Mouse (Mus musculus) NIH3T3 (cell line): Measurements from ENCODE around the gene Cd28.

Source experiments
- DNase-seq: peaks from one replicate; pipeline ENCODE4 v3.0.0-alpha.2; 2012; ENCODE audit warnings: low read depth

Gene Cd28

GRCm38 (mm10) chr1:60716567-60716966 lies at the start of gene Cd28:
Gene Cd28, plus strand, starts transcription at chr1:60716800.
- DNase-seq: no peak

DNA sequence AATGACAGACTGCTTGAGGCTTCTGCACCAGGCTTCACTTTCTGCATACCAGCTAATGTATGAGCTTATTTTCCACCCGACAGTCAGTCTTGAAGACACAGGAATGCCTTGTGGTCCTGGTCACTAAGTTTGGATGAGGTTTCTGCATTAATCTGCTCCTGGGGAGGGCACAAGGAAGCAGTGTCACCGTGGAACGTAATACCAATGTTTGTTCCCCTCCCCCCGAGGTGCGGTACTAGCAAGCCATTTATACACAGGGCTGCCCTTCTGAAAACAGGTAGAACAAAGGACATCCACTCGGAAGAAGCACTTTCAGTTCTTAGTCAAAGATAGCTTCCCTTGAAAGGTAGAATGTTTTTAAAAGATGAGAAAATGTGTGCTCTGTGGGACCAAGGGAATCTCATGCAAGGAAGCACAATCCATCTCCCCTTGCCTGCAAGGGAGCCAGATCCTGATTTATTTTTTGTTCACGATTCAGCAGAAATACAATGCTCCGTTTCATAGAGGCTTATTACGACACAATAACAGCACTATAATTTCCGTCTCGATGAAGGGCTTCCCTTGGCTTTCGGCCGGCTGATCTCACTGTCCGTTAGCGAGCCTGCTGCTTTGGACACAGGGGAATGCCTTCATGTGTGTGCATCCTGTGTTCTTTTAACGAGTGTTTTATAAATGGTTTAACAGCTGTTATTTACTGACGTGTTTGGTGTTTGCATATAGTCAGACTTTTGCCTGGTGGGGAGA lies 48.6 kb upstream of the Cd28 start:
- no peak for DNase-seq

- no peak for DNase-seq
Observed at GRCm38 (mm10) chr1:60669048-60669447, 47.6 kb upstream of the Cd28 start.

DNA sequence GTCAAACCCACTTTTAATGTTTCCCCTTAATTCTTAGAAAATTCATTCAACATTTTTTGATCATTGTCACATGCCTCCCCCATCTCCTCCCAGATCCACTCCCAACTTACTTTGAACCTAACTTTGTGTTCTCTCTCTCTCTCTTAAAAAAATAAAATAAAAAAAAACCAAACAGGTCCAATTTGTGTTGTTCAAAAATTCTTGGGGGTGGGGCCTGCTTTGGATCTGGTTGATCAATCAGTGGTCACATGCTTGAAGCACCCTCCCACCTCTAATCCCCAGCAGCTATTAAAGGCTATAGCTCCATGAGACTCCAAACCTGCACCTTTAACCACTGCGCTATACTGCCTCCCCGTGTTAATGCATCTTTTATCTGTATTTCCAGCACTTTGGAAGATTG lies 46.9 kb upstream of the Cd28 start:
- no peak for DNase-seq

GRCm38 (mm10) chr1:60670172-60670571 lies 46.4 kb upstream of the Cd28 start:
- DNase-seq: no peak

- no peak for DNase-seq
Observed at GRCm38 (mm10) chr1:60683766-60684165, 32.8 kb upstream of the Cd28 start.

GRCm38 (mm10) chr1:60696115-60696895 lies 20.3 kb upstream of the Cd28 start:
- DNase-seq: no peak

- DNase-seq: no peak
Observed at GRCm38 (mm10) chr1:60702641-60703040, 14.0 kb upstream of the Cd28 start.

GRCm38 (mm10) chr1:60713238-60713637 lies 3.4 kb upstream of the Cd28 start:
- no peak for DNase-seq

- DNase-seq: no peak
Observed at GRCm38 (mm10) chr1:60715651-60716196, 876 bp upstream of the Cd28 start.

DNA sequence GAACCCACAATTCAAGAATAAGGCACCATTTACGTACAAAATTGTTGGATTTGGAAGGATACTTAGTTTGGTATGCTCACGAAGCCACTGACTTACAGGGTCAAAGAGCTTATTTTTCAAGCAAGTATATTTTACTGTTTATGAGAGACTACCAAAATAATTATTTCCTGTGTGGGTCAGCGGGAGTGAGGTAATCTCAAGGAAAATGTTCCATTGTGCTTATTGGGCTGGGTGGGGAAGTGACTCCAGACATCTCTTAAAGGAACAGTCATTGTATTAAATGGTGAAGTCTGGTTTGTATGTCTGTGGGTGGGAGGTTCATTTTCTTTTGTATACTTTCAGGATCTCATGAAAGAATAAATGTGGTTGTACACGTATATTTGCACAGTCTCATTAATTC lies 2.0 kb downstream of the Cd28 start:
- DNase-seq: no peak

DNA sequence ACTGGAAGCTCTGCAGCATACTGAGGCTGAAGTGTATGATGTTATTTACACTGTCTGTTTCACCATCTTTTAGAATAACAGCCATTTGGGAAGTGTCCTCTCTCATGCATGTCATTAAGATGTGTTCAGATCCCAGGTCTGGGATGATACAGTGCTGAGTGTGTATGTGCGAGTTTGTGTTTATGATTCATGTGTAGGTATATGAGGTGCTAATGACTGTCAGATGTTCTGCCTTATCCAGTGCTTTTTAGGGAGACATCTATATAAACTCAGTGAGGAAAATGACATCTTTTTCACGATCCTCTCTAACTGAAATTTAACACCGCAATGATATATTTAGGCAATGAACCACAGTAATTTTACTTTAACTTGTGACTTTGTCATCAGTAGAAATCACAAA lies 7.0 kb downstream of the Cd28 start:
- DNase-seq: no peak

DNA sequence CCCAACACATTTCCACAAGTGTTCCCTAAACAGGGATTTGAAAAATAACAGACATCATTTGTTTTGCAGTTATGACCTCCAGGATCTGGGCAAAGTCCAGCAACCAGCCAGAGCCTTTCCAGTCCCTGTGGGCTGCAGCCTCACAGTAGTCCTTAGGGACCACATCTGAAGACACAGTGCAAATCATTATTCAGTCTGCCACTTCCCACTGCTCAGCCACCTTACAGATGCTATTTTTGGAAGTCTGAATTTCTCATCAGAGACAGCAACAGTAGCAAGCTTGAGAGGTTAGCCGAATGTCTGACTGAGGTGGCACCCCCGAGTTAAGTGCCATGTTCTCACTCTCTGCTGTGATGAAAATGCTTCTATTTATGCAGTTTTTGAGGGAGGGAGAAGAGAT lies 15.3 kb downstream of the Cd28 start:
- DNase-seq: no peak

GRCm38 (mm10) chr1:60735072-60735907 lies 18.7 kb downstream of the Cd28 start:
- DNase-seq: no peak

GRCm38 (mm10) chr1:60735908-60736280 lies 19.3 kb downstream of the Cd28 start:
- no peak for DNase-seq

GRCm38 (mm10) chr1:60744266-60744665 lies 27.7 kb downstream of the Cd28 start:
- no peak for DNase-seq

DNA sequence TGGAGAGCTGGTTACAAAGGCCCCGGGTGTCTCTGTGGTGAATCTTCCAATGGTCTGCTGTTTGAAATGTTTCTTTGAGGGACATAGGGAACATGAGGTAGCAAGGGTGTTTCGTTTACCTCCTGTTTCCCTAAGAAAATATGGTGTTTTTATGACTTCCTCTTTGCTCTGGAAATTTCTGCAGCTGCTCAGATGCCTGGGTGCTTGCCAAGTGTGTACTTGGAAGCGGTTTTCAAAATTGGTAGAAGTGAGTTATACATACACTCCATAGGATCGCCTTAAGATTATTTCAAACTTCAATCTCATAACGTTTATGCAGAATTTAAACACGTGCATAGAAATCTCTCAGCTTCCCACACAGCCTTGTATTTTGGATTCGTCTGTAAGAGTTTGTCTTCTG lies 29.1 kb downstream of the Cd28 start:
- DNase-seq: peak; percentile 8

GRCm38 (mm10) chr1:60746153-60746552 lies 29.6 kb downstream of the Cd28 start:
- DNase-seq: no peak

GRCm38 (mm10) chr1:60746856-60747255 lies 30.3 kb downstream of the Cd28 start:
- no peak for DNase-seq

DNA sequence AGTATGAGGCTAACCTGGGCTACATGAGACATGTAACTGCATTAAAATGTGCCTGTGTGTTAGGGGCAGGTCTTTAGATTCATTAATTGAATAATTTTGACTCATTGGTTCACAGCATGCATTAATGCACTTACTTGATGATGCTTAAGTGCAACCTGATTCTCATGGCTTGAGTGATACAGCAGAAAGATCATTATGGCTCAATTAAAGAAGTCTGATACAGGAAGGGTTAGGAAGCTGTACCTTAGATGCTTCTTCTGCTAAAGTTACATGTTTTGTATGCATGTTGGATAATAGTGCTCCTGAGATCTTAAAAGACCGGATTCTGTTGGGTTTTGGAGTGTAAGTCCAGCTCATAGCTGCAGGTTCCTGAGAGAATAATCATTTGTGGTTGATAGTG lies 31.7 kb downstream of the Cd28 start:
- DNase-seq: no peak

DNA sequence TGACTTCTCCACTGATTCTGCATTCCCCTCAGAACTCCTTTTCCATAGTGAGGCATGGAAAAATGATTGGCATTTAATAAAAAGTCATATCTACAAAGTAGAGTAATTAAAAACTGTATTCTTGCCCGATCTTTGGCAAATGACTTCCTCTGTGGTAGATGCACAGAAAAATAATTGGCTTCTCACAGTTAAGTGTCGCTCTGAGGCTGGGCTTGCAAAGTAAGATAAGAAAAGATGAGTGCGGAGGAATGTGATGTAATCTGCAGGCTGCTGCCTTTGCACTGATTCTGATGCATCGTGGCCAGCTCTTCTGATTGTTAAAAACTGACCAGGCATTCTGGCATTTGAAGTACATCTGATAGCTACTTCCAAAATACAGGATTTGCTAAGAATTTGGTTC lies 32.3 kb downstream of the Cd28 start:
- DNase-seq: no peak

GRCm38 (mm10) chr1:60749346-60749840 lies 32.8 kb downstream of the Cd28 start:
- no peak for DNase-seq
